Mouse (Mus musculus): ENCODE data around the gene Cxcl9.

The Cxcl9 gene

GRCm38 (mm10) chr5:92340606-92341005 is 12.7 kb upstream of the Cxcl9 start:
- intact Hi-C loops (cut with DNase I) = no loop called here

- intact Hi-C loops (cut with DNase I) = no loop called here
Observed at GRCm38 (mm10) chr5:92336743-92337142, 8.9 kb upstream of the Cxcl9 start.

- intact Hi-C loops (cut with DNase I) = no loop called here
Observed at GRCm38 (mm10) chr5:92332359-92332840, 4.5 kb upstream of the Cxcl9 start.

- intact Hi-C loops (cut with DNase I) = no loop called here
Observed at GRCm38 (mm10) chr5:92331635-92332338, 3.9 kb upstream of the Cxcl9 start, which contains the start of gene Art3. Gene Art3 (plus strand): TSS chr5:92331827.

- intact Hi-C loops (cut with DNase I) = no loop called here
Observed at GRCm38 (mm10) chr5:92331122-92331521, 3.2 kb upstream of the Cxcl9 start.

GRCm38 (mm10) chr5:92327367-92327766 is 512 bp downstream of the Cxcl9 start:
- intact Hi-C loops (cut with DNase I) = no loop called here

- intact Hi-C loops (cut with DNase I) = no loop called here
Observed at GRCm38 (mm10) chr5:92323264-92323663, 4.6 kb downstream of the Cxcl9 start.

- intact Hi-C loops (cut with DNase I) = no loop called here
Observed at GRCm38 (mm10) chr5:92322612-92323011, 5.3 kb downstream of the Cxcl9 start.

- intact Hi-C loops (cut with DNase I) = no loop called here
Observed at GRCm38 (mm10) chr5:92321631-92322400, 6.1 kb downstream of the Cxcl9 start.

GRCm38 (mm10) chr5:92318596-92318995 is 9.3 kb downstream of the Cxcl9 start:
- intact Hi-C loops (cut with DNase I) = no loop called here

- intact Hi-C loops (cut with DNase I) = no loop called here
Observed at GRCm38 (mm10) chr5:92318119-92318518, 9.8 kb downstream of the Cxcl9 start.

- intact Hi-C loops (cut with DNase I) = no loop called here
Observed at GRCm38 (mm10) chr5:92313776-92314175, 14.1 kb downstream of the Cxcl9 start.

GRCm38 (mm10) chr5:92312046-92312715 is 15.7 kb downstream of the Cxcl9 start:
- intact Hi-C loops (cut with DNase I) = loop anchor here (1.0 kb wide), 1 partner anchor 69 kb away; no protein-coding TSS in a partner anchor

GRCm38 (mm10) chr5:92309681-92310511 is 18.0 kb downstream of the Cxcl9 start, which contains the start of gene Sdad1:
Gene Sdad1 (minus strand): TSS chr5:92310479.
- intact Hi-C loops (cut with DNase I) = no loop called here

- intact Hi-C loops (cut with DNase I) = no loop called here
Observed at GRCm38 (mm10) chr5:92304291-92304690, 23.6 kb downstream of the Cxcl9 start.

- intact Hi-C loops (cut with DNase I) = no loop called here
Observed at GRCm38 (mm10) chr5:92302149-92302840, 25.6 kb downstream of the Cxcl9 start.

GRCm38 (mm10) chr5:92294525-92294924 is 33.4 kb downstream of the Cxcl9 start:
- intact Hi-C loops (cut with DNase I) = no loop called here

GRCm38 (mm10) chr5:92291652-92292414 is 36.0 kb downstream of the Cxcl9 start:
- intact Hi-C loops (cut with DNase I) = no loop called here

GRCm38 (mm10) chr5:92287840-92288239 is 40.0 kb downstream of the Cxcl9 start:
- intact Hi-C loops (cut with DNase I) = no loop called here
